Mouse (Mus musculus) left cerebral cortex, adult 2 months (tissue): ENCODE measurements around the gene Comt. TPM values are rescaled to one million over a fixed set of nuclear protein-coding genes. Genes with fewer than 3 reads are reported as not detected.

Experiments
- DNase-seq, 2 experiments: peaks; one replicate each; pipeline ENCODE4 v3.0.0; 2021 to 2022; ENCODE audit warnings: low spot score in 2 of 2, mixed read lengths in 1 of 2; ENCODE audit errors: extremely low spot score in 1 of 2
- H3K27ac ChIP-seq: fragments of 200-600 bp; 2 replicates; pipeline ENCODE4 v1.8.1; 2022
- H3K4me3 ChIP-seq: fragments of 200-600 bp; 2 replicates; pipeline ENCODE4 v1.8.1; 2022
- CTCF ChIP-seq: fragments of 200-600 bp; IDR thresholded peaks from 2 replicates; pipeline ENCODE4 v1.8.1; 2022; ENCODE audit warnings: antibody characterized with exemption, mild to moderate bottlenecking, moderate library complexity
- intact Hi-C: fragments of 180-260 bp; cut with DNase I; formaldehyde crosslinking; loops from one replicate; pipeline ENCODE4 v1.15.1; 2025
- total RNA-seq, 2 experiments: library from RNA; stranded (reverse); gene quantifications; 2 replicates each; pipeline ENCODE4 v1.2.3; 2021

The Comt gene
- total RNA-seq, 2 experiments from 2014 or later, result 87.2 to 87.6 TPM

- no peak for DNase-seq
- Histone ChIP-seq H3K27ac (peak overlapping the region; percentile 24; the same call in 1 of the 2 replicates), H3K4me3 (peak overlapping the region; percentile 60)
- intact Hi-C loops, result no loop called here
- TF ChIP-seq CTCF, result no peak
Observed at GRCm38 (mm10) chr16:18393595-18393994, 33.1 kb downstream of the Comt start.

GRCm38 (mm10) chr16:18392469-18393426, 33.9 kb downstream of the Comt start:
- peak; percentile 39 for TF ChIP-seq CTCF
- intact Hi-C loops, result no loop called here
- Histone ChIP-seq H3K27ac (peak overlapping the region; percentile 65; the same call in 1 of the 2 replicates), H3K4me3 (peak overlapping the region; percentile 60)
- DNase-seq, result peak; percentile 76 to 84

DNA sequence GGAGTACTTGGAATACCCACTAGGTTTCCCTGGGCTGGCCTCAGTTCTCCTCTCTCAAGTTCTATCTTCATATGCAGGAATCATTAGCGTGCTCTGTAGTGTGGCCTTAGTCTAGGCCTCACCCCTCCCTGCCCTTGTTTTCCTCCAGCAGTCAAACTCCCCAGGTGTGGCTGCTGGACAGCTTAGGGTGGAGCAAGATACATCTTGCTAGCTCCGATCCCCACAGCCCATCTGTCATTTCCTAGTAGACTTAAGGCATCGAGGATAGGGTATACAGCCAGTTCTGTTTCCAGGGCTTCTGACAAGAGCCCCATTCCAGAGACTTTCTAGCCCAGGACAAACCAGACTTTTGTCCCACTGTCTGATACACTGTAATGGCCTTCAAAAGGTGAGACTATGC, 34.9 kb downstream of the Comt start:
- H3K4me3 ChIP-seq, result no peak overlapping the region
- no peak for TF ChIP-seq CTCF
- intact Hi-C loops, result no loop called here

GRCm38 (mm10) chr16:18391127-18391526, 35.5 kb downstream of the Comt start:
- no peak for TF ChIP-seq CTCF
- intact Hi-C loops, result no loop called here
- no peak overlapping the region for H3K27ac ChIP-seq
- no peak overlapping the region for H3K4me3 ChIP-seq
- no peak for DNase-seq

More for the DNA sequence above, 34.9 kb downstream of the Comt start:
- no peak for DNase-seq
- no peak overlapping the region for H3K27ac ChIP-seq

DNA sequence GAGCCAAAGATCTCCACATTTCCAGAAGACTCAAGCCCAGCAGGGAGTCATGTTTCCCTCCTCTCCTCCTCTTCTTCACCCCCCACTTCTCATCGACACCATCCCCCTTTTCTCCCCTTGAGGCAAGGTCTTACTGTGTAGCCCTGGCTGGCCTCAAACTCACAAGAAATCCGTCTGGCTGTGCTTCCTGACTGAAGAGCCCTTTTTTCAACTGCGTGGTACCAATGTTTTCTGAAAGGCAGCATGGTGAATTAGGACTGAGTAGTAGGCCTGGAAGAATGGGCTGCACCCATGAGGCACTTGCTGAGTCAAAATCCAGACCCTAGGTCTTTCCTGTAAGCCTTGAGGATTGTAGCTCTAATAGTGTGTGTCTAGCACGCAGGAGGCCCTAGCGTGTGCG, 36.3 kb downstream of the Comt start:
- TF ChIP-seq CTCF, result no peak
- H3K27ac ChIP-seq, result no peak overlapping the region
- H3K4me3 ChIP-seq, result no peak overlapping the region
- no peak for DNase-seq
- intact Hi-C loops, result no loop called here

GRCm38 (mm10) chr16:18388583-18389435, 37.8 kb downstream of the Comt start:
- DNase-seq, result no peak
- intact Hi-C loops, result no loop called here
- Histone ChIP-seq H3K27ac (no peak overlapping the region), H3K4me3 (no peak overlapping the region)
- TF ChIP-seq CTCF, result no peak

DNA sequence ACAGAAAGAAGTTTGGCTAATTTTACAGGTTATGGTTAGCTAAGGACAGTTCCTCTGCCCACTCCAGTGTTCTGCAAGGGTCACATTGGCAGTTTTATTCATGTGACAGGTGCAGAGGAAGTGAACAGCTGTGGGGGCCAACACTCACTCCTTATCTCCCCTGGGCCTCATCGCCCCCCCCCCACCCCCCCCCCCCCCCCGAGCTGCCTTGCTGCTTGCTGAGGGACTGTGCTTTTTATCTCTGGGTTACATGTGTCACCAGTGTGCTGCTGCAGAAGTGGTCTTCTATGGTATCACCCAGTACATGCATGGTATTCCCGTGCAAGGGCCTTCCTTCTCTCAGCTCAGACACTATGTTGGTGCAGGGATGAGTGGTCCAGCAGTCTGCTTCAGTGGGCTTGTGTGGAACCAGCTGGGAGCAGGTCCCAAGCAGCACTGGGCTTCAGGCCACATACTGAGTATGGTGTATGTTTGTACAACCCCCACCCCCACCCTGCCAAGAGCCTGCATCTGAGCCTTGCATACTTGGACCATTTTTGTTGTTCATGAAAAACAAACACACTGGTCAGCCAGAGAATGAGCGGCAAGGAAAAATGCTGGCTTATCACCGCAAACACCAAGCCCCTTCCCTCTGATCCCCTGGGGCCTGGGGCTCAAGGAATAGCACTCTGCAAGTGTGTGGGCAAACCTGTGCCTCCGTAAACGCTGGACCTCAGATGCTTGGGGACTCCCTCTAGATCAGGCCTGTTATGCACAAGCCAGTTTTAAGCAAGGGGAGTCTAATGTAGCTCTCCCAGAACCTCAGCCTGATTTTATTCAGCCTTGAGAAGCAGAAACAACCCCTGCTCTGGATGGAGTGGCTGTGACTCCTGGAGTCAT, 38.7 kb downstream of the Comt start:
- intact Hi-C loops, result no loop called here
- no peak for DNase-seq
- Histone ChIP-seq H3K27ac (no peak overlapping the region), H3K4me3 (no peak overlapping the region)
- no peak for TF ChIP-seq CTCF

DNA sequence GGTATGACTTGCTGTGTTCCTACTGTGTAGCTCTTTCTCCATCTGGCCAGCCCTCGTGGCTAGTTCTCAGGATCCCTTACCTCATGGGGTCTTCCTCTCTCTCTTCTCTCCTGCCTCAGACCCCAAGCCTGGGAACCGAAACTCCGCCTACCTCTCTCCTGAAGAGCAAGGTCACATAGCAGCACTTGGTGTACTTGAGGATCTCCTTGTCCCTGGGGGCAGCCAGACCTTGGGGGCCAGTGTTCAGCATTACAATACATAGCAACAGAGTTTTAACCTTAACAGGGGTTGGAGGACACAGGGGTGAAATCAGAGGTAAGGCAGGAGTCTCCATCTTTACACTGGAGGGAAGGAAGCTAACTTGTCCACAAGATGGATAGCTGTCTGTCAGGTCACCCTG, 39.7 kb downstream of the Comt start:
- TF ChIP-seq CTCF, result no peak
- intact Hi-C loops, result no loop called here
- Histone ChIP-seq H3K4me3 (no peak overlapping the region), H3K27ac (no peak overlapping the region)
- no peak for DNase-seq

- no peak for DNase-seq
- no peak for TF ChIP-seq CTCF
- Histone ChIP-seq H3K27ac (no peak overlapping the region), H3K4me3 (no peak overlapping the region)
- intact Hi-C loops, result no loop called here
Observed at GRCm38 (mm10) chr16:18386451-18386850, 40.2 kb downstream of the Comt start.

DNA sequence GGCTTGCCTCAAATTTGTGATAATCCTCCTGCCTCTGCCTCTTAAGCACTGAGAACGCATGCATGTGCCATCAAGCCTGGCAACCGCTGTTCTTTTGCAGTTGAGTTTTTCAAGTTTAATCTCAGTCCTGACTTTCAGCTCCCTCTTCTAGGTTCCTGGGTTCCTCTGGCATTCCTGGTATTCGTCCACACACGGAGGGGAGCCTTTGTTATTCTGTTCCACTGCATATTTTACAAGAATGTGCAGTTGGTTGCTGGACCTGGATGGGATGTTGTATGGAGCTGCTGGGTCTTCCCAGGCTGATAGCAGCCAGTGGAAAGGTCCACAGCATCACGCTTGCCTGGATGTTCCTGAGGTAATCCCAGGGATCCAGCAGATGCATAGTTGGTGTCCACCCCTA, 41.2 kb downstream of the Comt start:
- TF ChIP-seq CTCF, result no peak
- DNase-seq, result no peak
- Histone ChIP-seq H3K27ac (no peak overlapping the region), H3K4me3 (no peak overlapping the region)
- intact Hi-C loops, result no loop called here

- no peak for TF ChIP-seq CTCF
- Histone ChIP-seq H3K4me3 (no peak overlapping the region), H3K27ac (no peak overlapping the region)
- DNase-seq, result no peak
- intact Hi-C loops, result no loop called here
Observed at GRCm38 (mm10) chr16:18384659-18385058, 42.0 kb downstream of the Comt start.
